Mouse (Mus musculus): ENCODE measurements at regions not wholly inside any gene's neighbourhood (a gene's known extent, or its start where the extent isn't known, plus 50 kb on each side); places are given as distances from the start of the nearest gene placed in this dataset.

- no peaks in the 10 kb centered on the region for H3K9me3 ChIP-seq (ENCODE audit: control insufficient read depth, low read length)
- ATAC-seq (ENCODE audit: insufficient number of reproducible peaks, low FRiP score, low TSS enrichment, low read depth), result peak; percentile 65; the same call in 1 of the 2 replicates
These were observed 202.7 kb downstream of the Ptprc start for GRCm38 (mm10) chr1:137972620-137973350.

GRCm38 (mm10) chr1:137966151-137966836 is 209.2 kb downstream of the Ptprc start:
- DNase-seq (ENCODE audit: low spot score) (no peak), ATAC-seq (ENCODE audit: insufficient number of reproducible peaks, low FRiP score, low TSS enrichment, low read depth) (no peak)
- Histone ChIP-seq H3K4me1 (ENCODE audit: control insufficient read depth, insufficient read depth, low read length) (peaks cover under 1% of the 10 kb centered on the region; the same call in 1 of the 2 replicates), H3K4me2 (ENCODE audit: low read depth, severe bottlenecking) (no peak overlapping the region), H3K27ac (replicated peaks; ENCODE audit: low read depth, low read length) (no peak overlapping the region), H3K4me3 (ENCODE audit: low read depth, low read length) (no peak overlapping the region), H3K36me3 (ENCODE audit: control insufficient read depth, insufficient read depth, low read length) (no peaks in the 10 kb centered on the region; the same call in 1 of the 2 replicates), H3K9ac (ENCODE audit: low read length) (no peak overlapping the region), H3K9me3 (ENCODE audit: control insufficient read depth, low read length) (no peaks in the 10 kb centered on the region), H3K27me3 (ENCODE audit: control insufficient read depth, insufficient read depth, low read length) (no peaks in the 10 kb centered on the region)
- 91% methylated on average over 16 of the region's 16 CpGs for WGBS

More at GRCm38 (mm10) chr1:137972620-137973350, 202.7 kb downstream of the Ptprc start:
- Histone ChIP-seq H3K27me3 (ENCODE audit: control insufficient read depth, insufficient read depth, low read length) (no peaks in the 10 kb centered on the region), H3K36me3 (ENCODE audit: control insufficient read depth, insufficient read depth, low read length) (no peaks in the 10 kb centered on the region), H3K4me3 (ENCODE audit: low read depth, low read length) (no peak overlapping the region), H3K27ac (replicated peaks; ENCODE audit: low read depth, low read length) (peak overlapping the region; percentile 68; the same call in 1 of the 2 replicates), H3K9ac (ENCODE audit: low read length) (no peak overlapping the region), H3K4me1 (ENCODE audit: control insufficient read depth, insufficient read depth, low read length) (peaks cover 16% of the 10 kb centered on the region), H3K4me2 (ENCODE audit: low read depth, severe bottlenecking) (no peak overlapping the region)
- 50% methylated on average over 6 of the region's 6 CpGs for WGBS
- DNase-seq (ENCODE audit: low spot score), result no peak

- ATAC-seq (ENCODE audit: insufficient number of reproducible peaks, low FRiP score, low TSS enrichment, low read depth) (no peak), DNase-seq (ENCODE audit: low spot score) (no peak)
- H3K9ac ChIP-seq (ENCODE audit: low read length), result no peak overlapping the region
- H3K4me1 ChIP-seq (ENCODE audit: control insufficient read depth, insufficient read depth, low read length), result no peaks in the 10 kb centered on the region
- no peaks in the 10 kb centered on the region; the same call in 1 of the 2 replicates for H3K36me3 ChIP-seq (ENCODE audit: control insufficient read depth, insufficient read depth, low read length)
- H3K27me3 ChIP-seq (ENCODE audit: control insufficient read depth, insufficient read depth, low read length), result no peaks in the 10 kb centered on the region
- H3K4me3 ChIP-seq (ENCODE audit: low read depth, low read length), result no peak overlapping the region
- 91% methylated on average over 6 of the region's 6 CpGs for WGBS
- no peak overlapping the region for H3K4me2 ChIP-seq (ENCODE audit: low read depth, severe bottlenecking)
- H3K9me3 ChIP-seq (ENCODE audit: control insufficient read depth, low read length), result no peaks in the 10 kb centered on the region
- no peak overlapping the region for H3K27ac ChIP-seq (replicated peaks; ENCODE audit: low read depth, low read length)
These were observed 211.9 kb downstream of the Ptprc start for GRCm38 (mm10) chr1:137963656-137964055.

GRCm38 (mm10) chr1:137958040-137958439 is 217.5 kb downstream of the Ptprc start:
- ATAC-seq (ENCODE audit: insufficient number of reproducible peaks, low FRiP score, low TSS enrichment, low read depth), result no peak
- WGBS, result 82% methylated on average over 3 of the region's 3 CpGs
- H3K4me2 ChIP-seq (ENCODE audit: low read depth, severe bottlenecking), result no peak overlapping the region
- no peak overlapping the region for H3K27ac ChIP-seq (replicated peaks; ENCODE audit: low read depth, low read length)
- no peaks in the 10 kb centered on the region; the same call in 1 of the 2 replicates for H3K4me1 ChIP-seq (ENCODE audit: control insufficient read depth, insufficient read depth, low read length)
- no peaks in the 10 kb centered on the region for H3K27me3 ChIP-seq (ENCODE audit: control insufficient read depth, insufficient read depth, low read length)
- H3K9me3 ChIP-seq (ENCODE audit: control insufficient read depth, low read length), result no peaks in the 10 kb centered on the region
- no peak overlapping the region for H3K9ac ChIP-seq (ENCODE audit: low read length)
- DNase-seq (ENCODE audit: low spot score), result no peak
- H3K36me3 ChIP-seq (ENCODE audit: control insufficient read depth, insufficient read depth, low read length), result no peaks in the 10 kb centered on the region; the same call in 1 of the 2 replicates
- H3K4me3 ChIP-seq (ENCODE audit: low read depth, low read length), result no peak overlapping the region

GRCm38 (mm10) chr1:137955993-137956392 is 219.5 kb downstream of the Ptprc start:
- no peak overlapping the region for H3K27ac ChIP-seq (replicated peaks; ENCODE audit: low read depth, low read length)
- H3K9me3 ChIP-seq (ENCODE audit: control insufficient read depth, low read length), result no peaks in the 10 kb centered on the region
- ATAC-seq (ENCODE audit: insufficient number of reproducible peaks, low FRiP score, low TSS enrichment, low read depth) (no peak), DNase-seq (ENCODE audit: low spot score) (no peak)
- H3K9ac ChIP-seq (ENCODE audit: low read length), result no peak overlapping the region
- no peaks in the 10 kb centered on the region for H3K36me3 ChIP-seq (ENCODE audit: control insufficient read depth, insufficient read depth, low read length)
- peaks cover 8% of the 10 kb centered on the region for H3K4me1 ChIP-seq (ENCODE audit: control insufficient read depth, insufficient read depth, low read length)
- H3K4me3 ChIP-seq (ENCODE audit: low read depth, low read length), result no peak overlapping the region
- 62% methylated on average over 3 of the region's 3 CpGs for WGBS
- no peaks in the 10 kb centered on the region for H3K27me3 ChIP-seq (ENCODE audit: control insufficient read depth, insufficient read depth, low read length)
- no peak overlapping the region for H3K4me2 ChIP-seq (ENCODE audit: low read depth, severe bottlenecking)

- H3K4me2 ChIP-seq (ENCODE audit: low read depth, severe bottlenecking), result no peak overlapping the region
- no peaks in the 10 kb centered on the region for H3K9me3 ChIP-seq (ENCODE audit: control insufficient read depth, low read length)
- H3K4me1 ChIP-seq (ENCODE audit: control insufficient read depth, insufficient read depth, low read length), result peaks cover 8% of the 10 kb centered on the region
- H3K27me3 ChIP-seq (ENCODE audit: control insufficient read depth, insufficient read depth, low read length), result no peaks in the 10 kb centered on the region
- 86% methylated on average over 2 of the region's 2 CpGs for WGBS
- DNase-seq (ENCODE audit: low spot score) (no peak), ATAC-seq (ENCODE audit: insufficient number of reproducible peaks, low FRiP score, low TSS enrichment, low read depth) (no peak)
- no peaks in the 10 kb centered on the region for H3K36me3 ChIP-seq (ENCODE audit: control insufficient read depth, insufficient read depth, low read length)
- H3K27ac ChIP-seq (replicated peaks; ENCODE audit: low read depth, low read length), result no peak overlapping the region
- no peak overlapping the region for H3K9ac ChIP-seq (ENCODE audit: low read length)
- no peak overlapping the region for H3K4me3 ChIP-seq (ENCODE audit: low read depth, low read length)
These were observed 220.4 kb downstream of the Ptprc start for GRCm38 (mm10) chr1:137955139-137955538.

- no peak for ATAC-seq (ENCODE audit: insufficient number of reproducible peaks, low FRiP score, low TSS enrichment, low read depth)
- WGBS, result 70% methylated on average over 1 of the region's 1 CpGs
- Histone ChIP-seq H3K9ac (ENCODE audit: low read length) (no peak overlapping the region), H3K36me3 (ENCODE audit: control insufficient read depth, insufficient read depth, low read length) (no peaks in the 10 kb centered on the region), H3K4me2 (ENCODE audit: low read depth, severe bottlenecking) (no peak overlapping the region), H3K27me3 (ENCODE audit: control insufficient read depth, insufficient read depth, low read length) (no peaks in the 10 kb centered on the region), H3K9me3 (ENCODE audit: control insufficient read depth, low read length) (no peaks in the 10 kb centered on the region), H3K27ac (replicated peaks; ENCODE audit: low read depth, low read length) (no peak overlapping the region), H3K4me3 (ENCODE audit: low read depth, low read length) (no peak overlapping the region), H3K4me1 (ENCODE audit: control insufficient read depth, insufficient read depth, low read length) (peaks cover 8% of the 10 kb centered on the region)
- DNase-seq (ENCODE audit: low spot score), result no peak
These were observed 222.1 kb downstream of the Ptprc start for GRCm38 (mm10) chr1:137953369-137953768.

- WGBS, result 40% methylated on average over 1 of the region's 1 CpGs
- Histone ChIP-seq H3K9ac (ENCODE audit: low read length) (no peak overlapping the region), H3K4me3 (ENCODE audit: low read depth, low read length) (no peak overlapping the region), H3K27me3 (ENCODE audit: control insufficient read depth, insufficient read depth, low read length) (no peaks in the 10 kb centered on the region), H3K27ac (replicated peaks; ENCODE audit: low read depth, low read length) (peak overlapping the region; percentile 42; the same call in 1 of the 2 replicates), H3K9me3 (ENCODE audit: control insufficient read depth, low read length) (no peaks in the 10 kb centered on the region), H3K36me3 (ENCODE audit: control insufficient read depth, insufficient read depth, low read length) (no peaks in the 10 kb centered on the region), H3K4me2 (ENCODE audit: low read depth, severe bottlenecking) (no peak overlapping the region), H3K4me1 (ENCODE audit: control insufficient read depth, insufficient read depth, low read length) (peaks cover 8% of the 10 kb centered on the region)
- DNase-seq (ENCODE audit: low spot score) (no peak), ATAC-seq (ENCODE audit: insufficient number of reproducible peaks, low FRiP score, low TSS enrichment, low read depth) (no peak)
These were observed 222.7 kb downstream of the Ptprc start for GRCm38 (mm10) chr1:137952777-137953176.
